Mouse (Mus musculus): Measurements from ENCODE around the gene Chaf1a. TPM values are rescaled to one million over a fixed set of nuclear protein-coding genes. Genes with fewer than 3 reads are reported as not detected.
"Not testable (repeated sequence)": the region's sequence is repeated elsewhere in the genome, so short reads cannot be mapped to it uniquely, and the experiment has no call there.

Chaf1a gene
- polyA plus RNA-seq, 1 experiment from 2014 or later: 4.5 TPM

DNA sequence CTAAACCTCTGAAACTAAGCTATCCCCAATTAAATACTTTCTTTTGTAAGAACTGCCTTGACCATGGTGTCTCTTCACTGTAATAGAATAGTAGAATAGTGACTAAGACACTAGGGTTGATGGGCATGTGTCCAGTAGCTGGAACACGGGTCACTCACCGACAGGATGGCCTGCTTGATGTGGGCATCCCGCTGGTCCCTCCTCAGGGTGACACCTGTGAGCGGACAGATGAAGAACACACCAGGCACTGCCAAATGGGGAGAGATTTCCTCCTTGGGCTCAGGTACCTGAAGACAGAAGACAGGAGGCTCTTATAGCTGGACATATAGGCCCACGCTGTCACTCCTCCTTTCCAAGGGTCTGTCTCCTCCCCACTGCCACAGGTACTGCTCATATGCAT lies 32.0 kb downstream of the Chaf1a start:
- H3K9ac ChIP-seq (ENCODE audit: low read depth, low read length): no peak overlapping the region
- no peaks in the 10 kb centered on the region for H3K9me3 ChIP-seq (ENCODE audit: control insufficient read depth, low read length)
- no peak overlapping the region for H3K4me2 ChIP-seq (ENCODE audit: low read length)
- H3K27ac ChIP-seq (ENCODE audit: low read depth, low read length): no peak overlapping the region
- WGBS: 93% methylated on average over 5 of the region's 5 CpGs
- no peak for ATAC-seq
- peaks cover 54% of the 10 kb centered on the region for H3K36me3 ChIP-seq (ENCODE audit: control insufficient read depth, insufficient read depth, low read length)
- H3K4me3 ChIP-seq (ENCODE audit: low read length): no peak overlapping the region
- H3K4me1 ChIP-seq (ENCODE audit: control insufficient read depth, insufficient read depth, low read depth, low read length): peaks cover 12% of the 10 kb centered on the region
- no peaks in the 10 kb centered on the region for H3K27me3 ChIP-seq (replicated peaks; ENCODE audit: control insufficient read depth, insufficient read depth, low read length)

DNA sequence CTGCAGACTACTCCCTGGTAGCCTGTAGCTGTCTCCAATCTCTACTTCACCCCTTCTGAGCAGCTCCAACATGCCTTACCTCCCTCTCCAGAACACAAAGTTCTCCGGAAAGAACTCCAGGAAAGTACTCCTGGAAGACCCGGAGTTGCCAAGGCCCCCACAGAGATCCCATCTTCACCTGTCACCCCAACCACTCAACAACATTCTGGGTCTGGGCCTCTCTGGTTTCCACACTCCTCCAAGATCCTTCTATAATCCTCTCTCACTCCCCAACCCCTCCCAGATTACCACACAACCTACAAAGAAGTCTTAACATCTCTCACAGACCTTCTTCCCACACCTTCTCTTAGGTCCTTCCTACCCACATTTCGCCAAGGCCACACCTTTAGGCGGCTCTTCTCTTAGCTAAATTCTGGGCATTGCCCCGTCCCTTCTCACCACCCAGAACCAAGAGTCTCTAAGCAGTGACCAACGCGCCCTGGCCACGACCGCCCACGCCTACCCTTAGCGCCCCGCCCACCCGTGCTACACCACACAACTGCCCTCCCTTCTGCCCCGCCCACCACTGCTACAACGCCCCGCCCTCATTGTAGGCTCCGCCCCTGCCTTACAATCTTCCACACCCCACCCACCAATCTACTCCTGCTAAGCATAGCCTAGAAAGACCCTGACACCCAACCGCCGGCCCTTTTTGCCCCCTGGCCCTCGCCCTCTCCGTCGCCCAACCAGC lies 34.0 kb downstream of the Chaf1a start:
- peak overlapping the region; percentile 59 for H3K4me2 ChIP-seq (ENCODE audit: low read length)
- peaks cover 12% of the 10 kb centered on the region for H3K4me1 ChIP-seq (ENCODE audit: control insufficient read depth, insufficient read depth, low read depth, low read length)
- no peaks in the 10 kb centered on the region for H3K9me3 ChIP-seq (ENCODE audit: control insufficient read depth, low read length)
- no peaks in the 10 kb centered on the region for H3K27me3 ChIP-seq (replicated peaks; ENCODE audit: control insufficient read depth, insufficient read depth, low read length)
- peak overlapping the region; percentile 84 for H3K9ac ChIP-seq (ENCODE audit: low read depth, low read length)
- peak overlapping the region; percentile 84 for H3K4me3 ChIP-seq (ENCODE audit: low read length)
- H3K27ac ChIP-seq (ENCODE audit: low read depth, low read length): peak overlapping the region; percentile 91
- H3K36me3 ChIP-seq (ENCODE audit: control insufficient read depth, insufficient read depth, low read length): peaks cover 34% of the 10 kb centered on the region
- 7% methylated on average over 22 of the region's 22 CpGs for WGBS
- peak; percentile 5 for ATAC-seq

DNA sequence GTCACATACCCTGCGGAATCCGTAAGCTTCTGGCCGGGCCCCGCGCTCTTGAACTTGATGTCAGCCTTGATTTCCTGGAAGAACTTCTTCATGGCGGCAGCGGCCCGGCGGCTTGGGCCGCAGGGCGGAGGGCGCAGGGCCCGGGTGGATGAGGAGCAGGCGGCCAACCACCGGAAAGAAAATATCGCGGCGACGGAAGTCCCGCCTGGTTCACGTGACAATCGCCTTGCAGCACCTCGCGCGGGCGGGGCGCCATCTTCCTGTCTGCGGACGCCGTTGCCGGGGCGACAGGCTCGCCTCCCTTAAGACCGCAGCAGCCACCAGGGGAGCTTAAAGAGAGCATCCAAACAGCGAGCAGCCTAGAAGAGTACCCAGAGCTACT lies 34.6 kb downstream of the Chaf1a start, which contains the start of gene Ubxn6:
TSS of gene Ubxn6 (minus strand) at position 202 of the 382 bp plus-strand sequence.
- WGBS: under 1% methylated on average over 35 of the region's 35 CpGs

DNA sequence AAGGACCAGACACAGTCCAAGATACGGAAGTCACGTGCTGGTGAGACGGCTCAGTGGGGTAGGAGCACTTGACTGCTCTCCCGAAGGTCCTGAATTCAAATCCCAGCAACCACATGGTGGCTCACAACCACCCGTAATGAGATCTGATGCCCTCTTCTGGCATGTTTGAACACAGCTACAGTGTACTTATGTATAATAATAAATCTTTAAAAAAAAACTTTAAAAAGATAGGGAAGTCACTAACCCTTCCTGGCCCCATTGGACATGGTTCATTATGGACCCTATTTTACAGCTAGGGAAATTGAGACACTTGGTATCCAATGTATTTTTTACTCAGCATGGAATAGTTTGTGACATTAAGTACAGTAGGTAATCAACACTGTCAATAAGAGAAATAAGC lies 37.3 kb downstream of the Chaf1a start:
- Histone ChIP-seq H3K9ac (ENCODE audit: low read depth, low read length) (no peak overlapping the region), H3K9me3 (ENCODE audit: control insufficient read depth, low read length) (no peaks in the 10 kb centered on the region), H3K27ac (ENCODE audit: low read depth, low read length) (no peak overlapping the region), H3K4me3 (ENCODE audit: low read length) (no peak overlapping the region), H3K36me3 (ENCODE audit: control insufficient read depth, insufficient read depth, low read length) (peaks cover 5% of the 10 kb centered on the region; the same call in 1 of the 2 replicates), H3K4me1 (ENCODE audit: control insufficient read depth, insufficient read depth, low read depth, low read length) (peaks cover 33% of the 10 kb centered on the region), H3K4me2 (ENCODE audit: low read length) (no peak overlapping the region), H3K27me3 (replicated peaks; ENCODE audit: control insufficient read depth, insufficient read depth, low read length) (no peaks in the 10 kb centered on the region)
- no peak for ATAC-seq
- 88% methylated on average over 5 of the region's 5 CpGs for WGBS

More for the DNA sequence above, 34.6 kb downstream of the Chaf1a start, which contains the start of gene Ubxn6:
- Histone ChIP-seq H3K36me3 (ENCODE audit: control insufficient read depth, insufficient read depth, low read length) (peaks cover 29% of the 10 kb centered on the region), H3K27ac (ENCODE audit: low read depth, low read length) (peak within 1 kb of the TSS; percentile 91), H3K4me1 (ENCODE audit: control insufficient read depth, insufficient read depth, low read depth, low read length) (peaks cover 12% of the 10 kb centered on the region), H3K27me3 (replicated peaks; ENCODE audit: control insufficient read depth, insufficient read depth, low read length) (no peaks in the 10 kb centered on the region), H3K4me2 (ENCODE audit: low read length) (peak within 1 kb of the TSS; percentile 59), H3K4me3 (ENCODE audit: low read length) (peak within 1 kb of the TSS; percentile 84), H3K9ac (ENCODE audit: low read depth, low read length) (peak within 1 kb of the TSS; percentile 84), H3K9me3 (ENCODE audit: control insufficient read depth, low read length) (no peaks in the 10 kb centered on the region)
- peak; percentile 62 for ATAC-seq

DNA sequence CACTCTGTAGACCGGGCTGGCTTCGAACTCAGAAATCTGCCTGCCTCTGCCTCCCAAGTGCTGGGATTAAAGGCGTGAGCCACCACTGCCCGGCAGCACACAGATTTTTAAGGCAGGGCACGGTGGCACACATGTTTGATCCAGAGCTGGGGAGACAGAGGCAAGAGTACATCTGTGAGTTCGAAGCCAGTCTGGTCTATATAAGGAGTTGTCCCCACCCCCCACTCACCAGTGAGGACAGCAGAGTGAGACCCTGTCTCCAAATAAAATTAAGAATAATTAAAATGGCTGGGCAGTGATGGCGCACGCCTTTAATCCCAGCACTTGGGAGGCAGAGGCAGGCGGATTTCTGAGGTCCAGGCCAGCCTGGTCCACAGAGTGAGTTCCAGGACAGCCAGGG lies 38.1 kb downstream of the Chaf1a start:
- H3K4me3 ChIP-seq (ENCODE audit: low read length): peak overlapping the region; percentile 91; the same call in 1 of the 2 replicates
- 60% methylated on average over 9 of the region's 9 CpGs for WGBS
- ATAC-seq; H3K27me3 ChIP-seq (replicated peaks; ENCODE audit: control insufficient read depth, insufficient read depth, low read length); H3K9ac ChIP-seq (ENCODE audit: low read depth, low read length); H3K9me3 ChIP-seq (ENCODE audit: control insufficient read depth, low read length); H3K36me3 ChIP-seq (ENCODE audit: control insufficient read depth, insufficient read depth, low read length); H3K27ac ChIP-seq (ENCODE audit: low read depth, low read length): not testable (repeated sequence)
- H3K4me2 ChIP-seq (ENCODE audit: low read length): peak overlapping the region; percentile 42
- H3K4me1 ChIP-seq (ENCODE audit: control insufficient read depth, insufficient read depth, low read depth, low read length): peaks cover 33% of the 10 kb centered on the region

DNA sequence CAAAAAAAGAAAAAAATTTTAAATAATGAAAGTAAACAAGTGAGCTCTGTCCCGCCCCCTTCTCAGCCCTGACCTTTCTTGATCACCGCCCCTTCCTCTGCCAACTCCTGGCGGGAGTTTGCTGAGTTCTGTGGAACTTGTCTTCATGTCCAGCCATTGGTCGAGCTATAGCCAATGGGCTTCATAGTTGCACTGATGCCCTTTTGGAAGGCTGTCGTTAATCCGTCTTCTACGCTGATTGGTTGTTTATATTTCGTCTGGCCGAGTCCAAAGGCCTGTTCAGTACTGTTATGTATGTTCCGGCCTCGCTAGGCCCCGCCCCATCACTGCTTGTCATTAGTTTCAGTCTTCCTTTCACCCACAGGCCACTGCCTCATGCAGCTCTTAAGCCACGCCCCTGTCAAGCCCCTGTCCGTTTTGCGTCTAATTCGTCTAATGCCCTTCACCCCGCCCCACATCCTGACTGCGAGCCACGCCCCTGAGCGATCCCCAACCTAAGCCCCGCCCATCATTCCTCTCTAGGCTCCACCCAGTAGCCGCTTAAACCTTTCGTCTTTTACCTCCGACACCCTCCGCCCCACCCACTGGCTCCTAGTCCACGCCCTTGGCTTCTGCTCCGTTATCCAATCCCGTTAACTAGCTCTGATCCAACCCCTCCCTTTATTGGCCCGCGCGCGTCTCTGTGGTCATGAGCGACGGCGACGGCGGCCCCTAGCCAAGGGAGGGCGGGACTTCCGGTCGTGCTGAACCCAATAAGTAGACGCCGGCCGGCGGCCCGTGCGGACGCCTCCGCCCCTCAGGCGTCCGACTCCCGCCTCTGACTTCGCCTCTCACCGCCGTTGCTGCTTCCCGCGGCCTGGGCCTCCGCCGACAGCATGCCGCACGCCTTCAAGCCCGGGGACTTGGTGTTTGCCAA lies 38.9 kb downstream of the Chaf1a start, which contains the start of gene Hdgfl2:
TSS of gene Hdgfl2 (plus strand) at position 755 of the 916 bp plus-strand sequence.
- peak within 1 kb of the TSS; percentile 76 for H3K27ac ChIP-seq (ENCODE audit: low read depth, low read length)
- H3K4me1 ChIP-seq (ENCODE audit: control insufficient read depth, insufficient read depth, low read depth, low read length): peaks cover 27% of the 10 kb centered on the region
- H3K4me3 ChIP-seq (ENCODE audit: low read length): peak within 1 kb of the TSS; percentile 91
- H3K27me3 ChIP-seq (replicated peaks; ENCODE audit: control insufficient read depth, insufficient read depth, low read length): no peaks in the 10 kb centered on the region
- H3K9ac ChIP-seq (ENCODE audit: low read depth, low read length): peak within 1 kb of the TSS; percentile 90
- peak; percentile 94 for ATAC-seq
- no peaks in the 10 kb centered on the region for H3K9me3 ChIP-seq (ENCODE audit: control insufficient read depth, low read length)
- no peaks in the 10 kb centered on the region for H3K36me3 ChIP-seq (ENCODE audit: control insufficient read depth, insufficient read depth, low read length)
- peak within 1 kb of the TSS; percentile 100 for H3K4me2 ChIP-seq (ENCODE audit: low read length)
- WGBS: under 1% methylated on average over 53 of the region's 61 CpGs

DNA sequence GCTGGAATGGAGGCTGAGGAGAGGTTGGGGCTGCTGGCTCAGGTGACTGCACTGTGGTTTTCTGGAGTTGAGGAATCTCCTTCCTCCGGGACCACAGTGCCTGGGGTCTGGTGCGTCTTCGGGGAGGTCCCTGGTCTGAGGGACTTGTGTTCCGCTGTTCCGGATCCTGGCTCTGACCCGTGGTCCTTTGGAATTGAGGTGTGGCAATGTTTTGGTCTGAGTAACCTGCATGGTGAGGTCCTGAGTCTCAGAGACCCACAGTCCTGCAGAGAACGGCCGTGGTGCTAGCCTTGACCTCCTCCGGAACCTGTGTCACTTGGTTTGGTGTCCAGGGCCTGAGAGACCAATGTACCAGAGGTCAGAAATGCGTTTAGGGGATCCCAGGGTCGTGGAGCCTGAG lies 39.7 kb downstream of the Chaf1a start:
- H3K27ac ChIP-seq (ENCODE audit: low read depth, low read length): peak overlapping the region; percentile 76
- peaks cover 26% of the 10 kb centered on the region for H3K4me1 ChIP-seq (ENCODE audit: control insufficient read depth, insufficient read depth, low read depth, low read length)
- peak overlapping the region; percentile 91 for H3K4me3 ChIP-seq (ENCODE audit: low read length)
- peak overlapping the region; percentile 90 for H3K9ac ChIP-seq (ENCODE audit: low read depth, low read length)
- WGBS: 2% methylated on average over 11 of the region's 11 CpGs
- peak overlapping the region; percentile 100 for H3K4me2 ChIP-seq (ENCODE audit: low read length)
- H3K9me3 ChIP-seq (ENCODE audit: control insufficient read depth, low read length): no peaks in the 10 kb centered on the region
- H3K27me3 ChIP-seq (replicated peaks; ENCODE audit: control insufficient read depth, insufficient read depth, low read length): no peaks in the 10 kb centered on the region
- ATAC-seq: no peak
- H3K36me3 ChIP-seq (ENCODE audit: control insufficient read depth, insufficient read depth, low read length): no peaks in the 10 kb centered on the region; the same call in 1 of the 2 replicates

DNA sequence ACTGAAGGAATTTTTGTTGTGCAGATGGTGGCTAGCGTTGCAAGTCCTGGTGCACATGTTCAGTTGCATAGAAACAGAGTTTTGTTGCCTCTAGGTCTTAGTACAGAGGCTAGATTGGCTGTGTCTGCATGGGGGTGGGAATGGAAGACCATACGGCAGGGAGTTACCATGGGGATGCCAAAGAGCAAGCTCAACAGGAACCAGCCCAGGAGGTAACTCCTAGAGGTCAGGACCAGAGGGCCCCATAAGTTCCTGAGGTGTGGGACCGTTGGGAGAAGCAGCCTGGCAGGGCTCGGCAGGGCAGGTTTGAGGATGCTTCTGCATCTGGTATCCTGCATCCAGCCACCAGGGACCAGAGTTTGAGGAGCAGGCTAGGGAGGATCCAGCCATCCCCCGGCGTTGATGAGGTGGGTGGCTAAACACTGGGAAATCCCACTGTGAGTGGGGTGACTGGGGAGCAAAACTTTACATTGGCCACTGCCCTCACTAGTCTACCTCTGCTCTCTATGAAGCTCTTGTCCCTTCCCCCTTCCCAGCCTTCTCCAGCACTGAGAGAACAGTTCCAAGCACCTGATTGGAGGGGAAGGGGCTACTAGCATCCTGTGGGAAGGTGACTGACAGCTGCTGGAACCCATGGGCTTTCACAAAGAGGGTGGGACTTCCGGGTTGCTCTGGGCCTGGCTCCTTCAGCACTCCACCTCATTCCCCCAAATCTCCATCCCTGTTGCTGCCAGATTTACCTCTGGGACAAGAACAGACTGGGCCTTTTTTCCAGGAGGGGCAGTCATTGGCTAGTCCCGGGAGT lies 40.7 kb downstream of the Chaf1a start:
- 7% methylated on average over 8 of the region's 8 CpGs for WGBS
- Histone ChIP-seq H3K27ac (ENCODE audit: low read depth, low read length) (peak overlapping the region; percentile 44; the same call in 1 of the 2 replicates), H3K36me3 (ENCODE audit: control insufficient read depth, insufficient read depth, low read length) (no peaks in the 10 kb centered on the region; the same call in 1 of the 2 replicates), H3K4me1 (ENCODE audit: control insufficient read depth, insufficient read depth, low read depth, low read length) (peaks cover 21% of the 10 kb centered on the region), H3K27me3 (replicated peaks; ENCODE audit: control insufficient read depth, insufficient read depth, low read length) (no peaks in the 10 kb centered on the region), H3K4me2 (ENCODE audit: low read length) (peak overlapping the region; percentile 100), H3K9me3 (ENCODE audit: control insufficient read depth, low read length) (no peaks in the 10 kb centered on the region), H3K4me3 (ENCODE audit: low read length) (peak overlapping the region; percentile 91), H3K9ac (ENCODE audit: low read depth, low read length) (peak overlapping the region; percentile 90)
- ATAC-seq: peak; percentile 50
